Mouse (Mus musculus) activated CD4-positive, CD25-positive, alpha-beta regulatory T cell, adult 4 months (primary cell): Measurements from ENCODE around the gene Rad18. TPM values are rescaled to one million over a fixed set of nuclear protein-coding genes. Genes with fewer than 3 reads are reported as not detected.

ENCODE experiments used
- ATAC-seq: one replicate; pipeline ENCODE4 v1.8.0; 2017
- polyA plus RNA-seq, 2 experiments: library from polyadenylated mRNA; unstranded; fragments of 100-300 nt; shearing (Covaris generic); gene quantifications; one replicate each; pipeline ENCODE4 v1.2.1; 2017

The Rad18 gene
- polyA plus RNA-seq, 2 experiments from 2014 or later = 40.5 to 44.4 TPM

- ATAC-seq = no peak
Measured at GRCm38 (mm10) chr6:112684065-112684464, 12.4 kb downstream of the Rad18 start.

DNA sequence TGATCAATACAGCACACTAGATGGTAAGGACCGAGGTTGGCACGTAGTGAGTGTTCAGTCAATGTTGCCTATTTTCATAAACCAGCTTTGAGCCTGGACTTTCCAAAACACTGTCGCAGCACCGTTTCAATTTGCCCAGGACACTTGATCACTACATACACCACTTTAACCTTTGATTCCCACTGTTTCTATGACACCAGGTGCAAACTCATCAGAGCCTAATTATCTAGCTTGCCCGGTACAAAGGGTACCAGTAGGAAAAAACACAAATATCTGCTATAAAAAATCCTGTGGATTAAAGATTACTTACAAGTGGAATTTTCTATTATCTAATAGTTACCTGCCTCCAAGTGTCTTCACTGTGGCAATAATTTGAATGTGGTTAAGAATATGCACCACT is 64.4 kb downstream of the Rad18 start:
- ATAC-seq = no peak

DNA sequence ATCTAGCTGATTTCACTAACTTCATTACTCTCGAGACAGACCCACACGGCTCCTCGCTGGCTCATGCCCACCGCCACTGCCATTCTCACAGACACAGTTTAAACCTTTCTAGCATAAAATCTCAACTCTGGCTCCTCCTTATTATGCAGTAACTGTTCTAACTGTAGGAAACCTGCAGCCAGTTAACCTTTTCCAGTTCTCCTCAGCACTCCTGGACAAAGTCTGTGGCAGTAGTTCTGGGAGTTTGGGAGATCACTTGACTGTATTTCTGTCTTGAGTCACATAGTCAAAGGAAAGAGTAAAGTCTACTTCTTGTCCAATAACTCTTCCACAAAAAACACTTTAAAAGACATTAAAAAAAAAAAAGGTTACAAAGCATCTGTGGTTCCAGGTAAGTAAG is 66.2 kb downstream of the Rad18 start:
- no peak for ATAC-seq

- ATAC-seq = no peak
Measured at GRCm38 (mm10) chr6:112628301-112628700, 68.2 kb downstream of the Rad18 start.

GRCm38 (mm10) chr6:112622321-112622720 is 74.2 kb downstream of the Rad18 start:
- no peak for ATAC-seq

DNA sequence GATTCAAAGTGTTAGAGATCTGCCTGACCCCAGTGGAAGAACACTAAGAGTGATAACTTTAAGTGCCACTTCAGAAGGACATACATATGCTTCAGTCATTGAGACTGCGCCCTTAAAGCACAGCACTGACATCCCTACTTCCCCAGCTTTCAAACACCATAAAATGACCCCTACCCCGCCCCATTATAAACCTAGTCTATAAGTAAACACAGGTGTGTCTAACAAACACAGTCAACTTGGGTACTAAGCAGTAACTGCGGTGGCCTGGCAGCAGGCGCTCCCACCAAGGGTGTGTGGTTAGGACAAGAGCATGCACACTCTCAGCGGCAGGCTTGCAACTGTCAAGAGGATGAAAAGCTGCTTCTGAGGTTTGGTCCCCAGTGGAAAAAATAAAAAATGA is 76.5 kb downstream of the Rad18 start:
- no peak for ATAC-seq

DNA sequence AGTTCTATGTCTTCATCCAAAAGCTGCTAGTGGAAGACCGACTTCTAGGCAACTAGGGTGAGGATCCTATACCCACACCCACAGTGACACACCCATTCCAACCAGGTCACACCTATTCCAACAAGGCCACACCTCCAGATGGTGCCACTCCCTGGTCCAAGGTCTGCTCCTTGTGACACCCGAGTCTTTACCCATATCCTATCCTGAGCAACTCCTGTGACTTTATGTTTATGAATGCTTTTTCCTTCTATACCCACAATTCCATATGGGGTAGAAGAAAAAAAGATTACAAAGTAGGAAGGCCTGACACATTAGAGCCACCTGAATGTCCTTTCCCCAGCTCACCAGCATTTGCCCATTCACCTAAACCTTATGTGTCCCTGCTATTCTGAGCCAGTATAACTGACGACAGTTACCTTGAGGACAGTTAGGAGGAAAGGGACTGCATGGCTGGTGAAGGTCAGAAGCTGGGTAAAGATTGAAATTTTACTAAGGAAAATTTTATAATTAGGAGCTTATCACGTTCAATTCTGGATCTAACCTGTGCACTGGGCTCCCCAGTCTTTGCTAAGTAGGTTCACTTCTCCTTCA is 78.7 kb downstream of the Rad18 start:
- no peak for ATAC-seq

DNA sequence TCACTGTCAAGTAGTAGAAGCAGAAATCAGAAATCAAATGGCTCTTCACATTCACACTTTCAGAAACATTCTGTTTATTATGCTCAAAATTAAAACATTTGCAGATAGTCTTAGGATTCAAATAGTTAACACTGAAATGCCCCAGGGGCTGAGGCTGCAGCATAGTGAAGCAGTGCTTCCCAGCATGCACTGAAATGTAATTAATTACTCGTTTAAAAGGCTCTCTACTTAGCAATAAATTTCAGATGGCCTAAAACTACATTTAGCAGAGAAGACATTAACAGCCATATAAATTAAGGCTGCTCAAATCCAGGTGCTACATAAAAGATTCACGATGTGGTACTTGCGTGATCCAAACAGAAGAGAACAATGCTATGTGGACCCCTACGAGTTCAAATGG is 87.5 kb downstream of the Rad18 start:
- no peak for ATAC-seq

- ATAC-seq = no peak
Measured at GRCm38 (mm10) chr6:112603866-112604265, 92.6 kb downstream of the Rad18 start.

DNA sequence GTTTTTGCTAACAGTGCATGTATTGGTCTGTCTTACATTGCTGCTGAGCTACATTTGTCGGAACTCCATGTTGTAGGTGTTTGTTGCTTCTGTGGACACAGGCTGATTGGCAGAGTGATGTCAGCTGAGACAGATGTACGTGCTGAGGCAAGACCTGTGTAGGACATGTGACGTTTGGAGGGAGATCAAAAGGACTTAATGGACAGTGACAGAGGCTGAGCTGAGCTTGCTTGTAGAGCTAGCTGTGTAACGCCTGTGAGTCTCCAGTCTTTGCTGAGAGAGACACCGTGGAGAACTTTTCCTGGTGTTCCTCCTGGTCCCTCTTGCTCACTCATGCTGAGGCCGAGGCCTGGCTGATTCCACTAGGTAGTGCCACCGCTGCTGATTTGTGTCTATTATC is 101.5 kb downstream of the Rad18 start:
- ATAC-seq = no peak

DNA sequence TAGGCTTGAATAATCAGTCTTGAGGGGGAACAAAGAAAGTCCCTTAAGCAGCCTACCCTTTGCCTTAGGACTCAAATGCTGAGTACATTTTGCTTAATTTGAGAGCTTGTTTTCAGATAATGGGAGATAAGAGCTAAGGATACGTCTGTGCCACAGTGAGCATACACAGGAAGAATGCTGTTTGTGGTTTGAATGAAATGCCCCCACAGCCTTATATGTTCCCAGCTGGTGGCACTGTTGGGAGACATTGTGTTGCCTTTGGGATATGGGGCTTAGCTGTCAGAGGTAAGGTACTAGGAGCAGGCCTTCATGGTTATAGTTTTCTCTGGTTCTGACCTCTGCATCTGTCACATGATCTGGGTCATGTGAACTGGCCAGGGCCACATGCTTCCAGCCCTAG is 108.6 kb downstream of the Rad18 start:
- no peak for ATAC-seq

DNA sequence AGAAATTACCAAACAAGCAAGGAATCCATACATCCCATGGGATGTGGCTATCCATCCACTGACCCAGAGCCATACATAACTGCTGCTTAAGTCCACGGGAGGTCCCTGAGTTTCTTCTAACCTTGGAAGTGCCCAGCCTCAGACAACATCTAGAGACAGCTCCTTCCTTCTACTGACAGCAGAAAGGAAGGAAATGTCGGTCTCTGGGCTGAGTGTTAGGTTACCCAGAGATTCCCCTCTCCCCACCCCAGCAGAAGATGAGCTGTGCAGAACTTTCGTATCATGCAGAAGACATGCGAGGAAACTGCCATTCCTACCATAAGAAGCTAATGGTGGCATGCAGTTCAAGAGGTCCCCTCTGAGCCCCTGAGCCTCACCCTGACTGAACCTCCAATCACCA is 109.5 kb downstream of the Rad18 start:
- ATAC-seq = no peak

DNA sequence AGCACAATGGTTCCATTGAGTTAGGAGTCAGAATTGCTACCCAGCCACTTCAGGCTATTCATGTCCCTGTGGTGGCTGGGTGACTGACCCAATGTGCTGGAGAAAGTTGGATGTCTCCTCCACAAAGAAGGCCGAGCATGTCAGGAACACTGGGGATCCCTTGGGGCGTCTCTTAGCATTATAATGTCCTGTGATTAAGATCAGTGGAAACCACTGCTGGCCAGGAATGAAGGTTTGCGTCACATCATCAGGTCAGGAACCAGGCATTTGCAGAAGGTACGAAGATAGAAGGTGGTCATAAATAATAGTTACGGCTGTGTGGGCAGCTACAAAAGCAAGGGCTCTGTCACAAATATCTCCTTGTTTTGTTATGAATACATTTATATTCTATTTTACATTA is 111.5 kb downstream of the Rad18 start:
- ATAC-seq = no peak

DNA sequence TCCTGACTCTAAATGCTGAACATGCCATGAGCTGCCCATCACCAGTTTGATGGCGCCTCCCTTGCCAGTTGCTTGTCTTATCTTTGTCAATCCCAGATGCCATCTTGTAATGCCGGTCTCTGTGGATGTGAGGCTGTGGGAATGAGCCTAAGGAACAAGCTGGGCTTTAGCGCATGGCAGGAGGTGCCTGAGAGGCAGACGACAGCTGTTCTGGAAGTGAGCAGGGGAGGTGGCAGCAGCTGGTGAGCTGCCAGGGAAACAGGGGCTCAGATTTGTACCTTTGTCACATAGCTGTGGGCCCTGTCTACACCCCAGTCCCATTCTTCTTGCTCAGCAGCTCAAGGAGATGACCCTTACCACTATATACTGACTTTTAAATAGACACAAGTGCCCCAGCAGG is 114.5 kb downstream of the Rad18 start:
- no peak for ATAC-seq

DNA sequence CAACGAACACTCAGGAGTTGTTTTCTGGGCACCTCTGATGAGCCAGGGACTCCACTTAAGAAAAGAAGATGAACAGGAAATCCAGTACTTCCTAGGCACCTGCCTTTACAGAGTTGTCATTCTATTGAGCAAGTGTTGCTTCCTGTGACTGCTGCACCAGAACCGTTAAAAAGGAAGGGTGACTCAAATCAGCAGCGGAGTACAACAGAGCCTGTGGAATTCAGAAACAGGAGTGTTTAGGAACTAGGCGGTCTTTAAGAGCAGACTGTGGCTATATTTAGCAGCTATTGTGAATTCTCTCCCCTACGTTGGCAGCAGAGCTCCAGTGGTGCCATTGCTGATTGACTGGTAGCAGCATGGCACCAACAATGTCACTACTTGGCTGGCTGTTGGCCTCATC is 119.3 kb downstream of the Rad18 start:
- no peak for ATAC-seq

DNA sequence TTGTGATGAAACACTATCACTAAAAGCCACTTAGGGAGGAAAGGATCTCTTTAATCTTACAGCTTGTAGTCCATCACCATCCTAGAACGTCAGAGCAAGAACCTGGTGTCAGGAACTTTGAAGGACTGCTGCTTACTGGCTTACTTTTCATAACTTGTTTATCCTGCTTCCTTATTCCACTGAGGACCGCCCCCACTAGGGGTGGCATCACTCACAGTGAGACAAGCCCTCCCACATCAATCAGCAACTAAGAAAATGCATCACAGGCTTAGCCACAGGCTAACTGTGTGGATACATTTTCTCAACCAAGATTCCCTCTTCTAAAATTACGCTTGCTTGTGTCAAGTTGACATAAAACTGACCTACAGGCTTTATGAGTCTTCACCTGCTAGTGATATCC is 121.9 kb downstream of the Rad18 start:
- ATAC-seq = no peak

DNA sequence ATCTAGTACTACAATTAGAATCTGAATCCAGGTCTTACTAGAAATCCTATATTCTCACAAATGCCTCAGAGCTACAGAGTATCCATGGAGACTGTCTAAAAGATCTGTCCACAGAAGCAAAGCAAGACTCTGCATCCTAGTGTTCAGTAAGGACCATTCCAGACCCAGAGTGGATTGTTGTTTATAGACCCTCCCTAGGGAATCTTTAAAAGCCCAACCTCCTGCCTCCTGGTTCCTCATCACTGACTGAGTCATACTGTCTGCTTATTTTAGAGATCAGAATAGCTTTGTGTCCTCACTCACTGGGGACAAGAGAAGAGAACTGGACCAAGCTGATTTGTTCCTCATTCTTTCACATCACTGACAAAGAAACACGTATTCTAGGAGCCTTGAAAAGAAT is 126.1 kb downstream of the Rad18 start:
- ATAC-seq = no peak

Other genes starting within 250 kb of the Rad18 start
- not detected for gene Cav3, start 237.2 kb downstream of the Rad18 start, polyA plus RNA-seq
- gene Oxtr, start 206.7 kb downstream of the Rad18 start, polyA plus RNA-seq = not detected